Mouse (Mus musculus) brown adipose tissue, adult 24 weeks (tissue): Measurements from ENCODE around the gene Spats2. TPM values are rescaled to one million over a fixed set of nuclear protein-coding genes. Genes with fewer than 3 reads are reported as not detected.
A peak's percentile ranks its signal among the peaks of the same experiment; 100 is the strongest.

Experiments used
- H3K27ac ChIP-seq: fragments of 200-500 bp; replicated peaks from 2 replicates; pipeline ENCODE4 v1.5.1; 2012; ENCODE audit warnings: low read depth, mild to moderate bottlenecking, low read length
- H3K4me1 ChIP-seq: fragments of 200-500 bp; 2 replicates; pipeline ENCODE4 v1.6.1; 2012; ENCODE audit warnings: low read length, mixed read lengths; ENCODE audit not compliant: control insufficient read depth, insufficient read depth, insufficient read length
- H3K4me3 ChIP-seq: fragments of 200-500 bp; 2 replicates; pipeline ENCODE4 v1.5.1; 2012; ENCODE audit warnings: low read depth, mild to moderate bottlenecking, low read length, moderate library complexity; ENCODE audit not compliant: insufficient read depth
- polyA plus RNA-seq: library from polyadenylated mRNA; stranded (reverse); fragments of >200 nt; gene quantifications from 2 replicates; pipeline ENCODE4 v1.2.4, GENCODE M21; 2012; ENCODE audit not compliant: missing spikeins, insufficient read depth, insufficient read length

The Spats2 gene
- polyA plus RNA-seq, 1 experiment, result 10.9 TPM

DNA sequence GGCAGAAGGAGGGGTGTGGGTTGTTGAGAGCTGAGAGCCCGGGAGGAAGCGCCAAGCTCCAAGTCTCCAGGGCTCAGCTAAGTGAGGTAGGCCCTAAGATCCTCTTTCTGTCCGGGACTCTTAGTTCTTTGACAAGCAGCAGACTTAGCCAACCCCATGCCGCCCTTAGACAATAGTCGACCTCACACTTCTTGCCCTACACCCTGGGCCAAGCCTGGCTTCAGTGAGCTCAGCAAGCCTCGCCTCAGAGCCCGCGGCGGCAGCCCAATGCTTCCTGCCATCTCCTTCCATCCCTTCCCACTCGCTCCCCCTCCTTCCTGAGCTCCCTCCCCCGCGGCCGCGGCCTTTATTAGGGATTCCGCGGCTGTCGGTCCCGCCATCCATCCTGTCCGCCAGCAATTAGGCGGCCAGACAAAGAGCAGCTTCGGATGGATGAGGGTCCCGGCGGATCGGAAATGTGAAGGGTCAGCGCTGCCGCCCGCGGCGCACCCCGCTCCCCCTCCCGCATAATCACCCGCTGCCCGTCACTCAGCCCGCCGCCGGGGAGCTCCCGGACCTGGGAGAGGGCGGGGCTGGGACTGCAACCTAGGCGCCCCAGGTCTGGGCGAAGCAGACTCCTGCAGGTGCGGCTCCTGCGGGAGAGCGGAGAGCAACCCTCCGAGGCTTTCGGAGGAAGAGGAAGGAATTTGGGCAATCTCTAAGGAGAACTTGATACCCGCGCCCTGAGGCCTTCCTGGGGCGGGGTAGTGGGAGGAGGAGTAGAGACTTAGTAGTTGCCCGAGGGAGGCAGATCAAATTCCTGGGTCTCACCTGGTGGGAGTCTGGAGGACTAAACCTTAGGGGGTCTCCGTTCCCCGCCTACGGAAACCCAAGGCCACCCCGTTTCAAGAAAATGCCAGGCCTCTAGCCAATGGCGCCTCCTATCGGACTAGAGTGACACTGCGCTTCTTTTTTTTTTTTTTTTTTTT, 32.1 kb upstream of the Spats2 start:
- Histone ChIP-seq H3K4me1 (peaks cover 6% of the 10 kb centered on the region), H3K27ac (no peak overlapping the region), H3K4me3 (peak overlapping the region; percentile 52)

DNA sequence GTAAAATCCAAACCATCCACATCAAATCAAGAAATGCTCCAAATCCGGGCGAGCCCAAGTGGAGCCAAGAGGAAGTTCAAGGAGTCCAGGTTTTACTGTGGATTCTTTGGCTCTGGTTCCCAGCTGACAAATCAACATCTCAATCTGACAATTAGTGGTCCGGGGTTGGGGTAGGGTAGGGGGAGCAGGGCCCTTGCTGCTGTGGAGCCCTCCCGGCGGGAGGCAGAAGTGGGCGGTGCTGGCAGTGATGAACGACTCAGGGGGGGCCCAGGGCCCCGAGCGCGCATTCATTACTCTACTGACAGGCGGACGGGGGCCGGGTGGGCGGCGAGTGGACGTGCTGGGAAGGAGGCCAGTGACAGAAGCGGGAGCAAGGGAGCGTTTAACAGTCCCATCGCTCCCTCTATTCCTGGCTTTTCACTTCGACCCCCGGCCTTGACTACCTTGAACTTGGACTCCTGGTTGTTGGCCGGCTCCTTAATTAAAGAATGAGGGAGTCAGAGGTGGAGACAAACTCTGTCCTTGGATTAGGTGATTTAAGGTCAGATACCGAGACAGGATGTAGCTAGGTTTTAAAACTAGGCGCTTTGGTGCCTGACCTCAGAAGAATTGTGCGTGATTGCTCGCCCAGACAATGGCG, 31.0 kb upstream of the Spats2 start:
- H3K27ac ChIP-seq, result no peak overlapping the region
- no peak overlapping the region for H3K4me3 ChIP-seq
- H3K4me1 ChIP-seq, result peaks cover 6% of the 10 kb centered on the region

DNA sequence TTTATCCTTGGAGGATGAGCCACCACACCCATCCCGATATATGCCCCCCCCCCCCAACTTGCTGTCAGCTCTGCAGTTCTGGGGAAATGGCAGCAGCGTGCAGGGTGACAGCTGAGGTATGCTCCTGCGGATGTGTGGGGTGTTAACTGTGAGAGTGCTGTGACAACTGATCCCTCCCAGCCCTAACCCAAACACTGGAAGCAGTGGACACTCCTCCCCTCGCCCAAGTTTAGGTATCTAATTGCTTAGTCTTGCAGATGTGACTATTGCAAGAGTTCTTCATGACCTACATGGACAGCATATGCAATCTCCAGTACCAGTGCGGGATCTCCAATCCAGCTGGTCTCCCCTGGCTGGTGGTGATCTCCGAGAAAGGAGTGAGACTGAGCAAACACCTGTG, 30.4 kb upstream of the Spats2 start:
- Histone ChIP-seq H3K4me3 (no peak overlapping the region), H3K27ac (no peak overlapping the region), H3K4me1 (peaks cover 6% of the 10 kb centered on the region)

DNA sequence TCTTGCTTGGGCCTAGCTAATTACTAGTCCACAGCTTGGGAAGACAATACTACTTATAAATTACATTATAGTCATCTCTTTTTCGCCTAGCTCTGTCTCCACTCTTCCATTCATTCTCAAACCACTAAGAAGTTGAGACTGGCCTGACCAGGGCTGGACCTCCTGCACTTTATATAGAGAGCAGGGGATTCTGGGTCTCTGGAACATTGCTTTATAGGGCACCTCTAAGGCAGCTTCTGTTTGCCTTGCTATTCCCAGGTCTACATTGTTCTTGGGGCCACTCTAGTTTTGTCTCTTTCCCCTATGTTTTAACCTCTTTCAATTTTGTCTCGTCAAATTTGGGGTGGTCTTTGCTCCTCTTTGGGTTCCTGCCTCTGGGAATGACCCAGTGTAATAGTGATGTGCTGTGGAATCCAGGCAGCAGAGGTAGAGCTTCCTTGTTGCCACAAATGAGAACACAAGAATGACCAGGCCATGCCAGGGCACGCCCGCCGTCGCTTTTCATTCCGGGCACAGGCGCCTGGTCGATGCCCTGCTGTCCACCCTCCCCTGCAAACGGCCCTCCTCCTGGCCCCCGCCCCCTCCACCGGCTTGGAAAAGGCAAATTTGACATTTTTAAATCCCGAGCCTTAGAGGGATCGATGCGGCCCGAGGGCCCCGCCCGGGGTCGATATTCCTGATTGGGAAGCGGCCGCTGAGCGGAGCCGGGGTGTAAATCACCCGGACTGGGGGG, 29.5 kb upstream of the Spats2 start:
- no peak overlapping the region for H3K4me3 ChIP-seq
- no peak overlapping the region for H3K27ac ChIP-seq
- H3K4me1 ChIP-seq, result peaks cover 6% of the 10 kb centered on the region

DNA sequence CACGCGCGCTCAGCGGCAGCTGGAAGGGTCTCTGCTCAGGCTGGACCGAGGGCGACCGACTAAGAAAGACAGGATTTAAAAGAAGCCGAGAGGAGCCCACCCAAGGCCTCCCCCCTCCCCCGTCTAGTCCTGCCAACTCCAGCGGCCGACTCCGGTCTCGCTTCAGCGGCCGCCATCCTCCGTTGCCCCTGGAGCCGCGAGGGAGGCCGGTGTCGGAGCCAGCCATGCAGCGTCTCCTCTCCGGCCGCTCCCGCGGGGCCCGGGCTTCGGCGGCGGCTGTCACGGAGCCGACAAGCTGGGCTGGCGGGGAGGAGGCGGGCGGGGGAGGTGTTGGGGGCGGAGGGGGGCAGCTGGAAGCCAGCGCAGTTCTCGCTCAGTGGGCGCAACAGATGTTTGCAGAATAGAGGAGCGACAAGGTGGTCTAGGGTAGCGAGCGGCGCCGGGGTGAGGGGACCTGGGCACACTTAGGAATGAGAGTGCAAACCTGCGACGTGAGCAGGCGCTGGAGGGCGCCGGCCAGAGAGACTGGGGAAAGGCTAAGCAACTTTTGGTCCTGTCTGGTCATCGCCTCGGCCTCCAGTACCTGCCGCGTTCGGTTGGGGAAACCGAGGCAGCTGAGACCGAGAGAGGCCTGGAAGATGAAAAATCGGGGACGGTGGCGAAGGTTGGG, 28.8 kb upstream of the Spats2 start:
- peak overlapping the region; percentile 39 for H3K4me3 ChIP-seq
- no peak overlapping the region for H3K27ac ChIP-seq
- peaks cover 6% of the 10 kb centered on the region for H3K4me1 ChIP-seq

- H3K27ac ChIP-seq, result no peak overlapping the region
- H3K4me1 ChIP-seq, result peaks cover 6% of the 10 kb centered on the region
- peak overlapping the region; percentile 49 for H3K4me3 ChIP-seq
Measured at GRCm38 (mm10) chr15:99097840-99098492, 27.8 kb upstream of the Spats2 start.

GRCm38 (mm10) chr15:99098493-99098861, 27.2 kb upstream of the Spats2 start:
- Histone ChIP-seq H3K27ac (no peak overlapping the region), H3K4me3 (peak overlapping the region; percentile 49; the same call in 1 of the 2 replicates), H3K4me1 (peaks cover 6% of the 10 kb centered on the region)

- Histone ChIP-seq H3K4me3 (peak overlapping the region; percentile 21), H3K27ac (no peak overlapping the region), H3K4me1 (peaks cover 6% of the 10 kb centered on the region)
Measured at GRCm38 (mm10) chr15:99099139-99099556, 26.6 kb upstream of the Spats2 start.

- H3K4me1 ChIP-seq, result peaks cover 6% of the 10 kb centered on the region
- H3K4me3 ChIP-seq, result no peak overlapping the region
- H3K27ac ChIP-seq, result no peak overlapping the region
Measured at GRCm38 (mm10) chr15:99099984-99100383, 25.7 kb upstream of the Spats2 start.

- no peak overlapping the region for H3K27ac ChIP-seq
Measured at GRCm38 (mm10) chr15:99105238-99105637, 20.5 kb upstream of the Spats2 start.

GRCm38 (mm10) chr15:99107866-99108265, 17.9 kb upstream of the Spats2 start:
- Histone ChIP-seq H3K4me1 (no peaks in the 10 kb centered on the region), H3K27ac (no peak overlapping the region), H3K4me3 (no peak overlapping the region)

More at GRCm38 (mm10) chr15:99105238-99105637, 20.5 kb upstream of the Spats2 start:
- no peaks in the 10 kb centered on the region for H3K4me1 ChIP-seq
- no peak overlapping the region for H3K4me3 ChIP-seq

- H3K4me1 ChIP-seq, result no peaks in the 10 kb centered on the region
Measured at GRCm38 (mm10) chr15:99111139-99111538, 14.6 kb upstream of the Spats2 start.

GRCm38 (mm10) chr15:99111809-99112208, 13.9 kb upstream of the Spats2 start:
- no peak overlapping the region for H3K4me3 ChIP-seq
- no peaks in the 10 kb centered on the region for H3K4me1 ChIP-seq
- no peak overlapping the region for H3K27ac ChIP-seq

More at GRCm38 (mm10) chr15:99111139-99111538, 14.6 kb upstream of the Spats2 start:
- no peak overlapping the region for H3K4me3 ChIP-seq
- no peak overlapping the region for H3K27ac ChIP-seq

GRCm38 (mm10) chr15:99112843-99113395, 12.8 kb upstream of the Spats2 start:
- Histone ChIP-seq H3K27ac (no peak overlapping the region), H3K4me1 (no peaks in the 10 kb centered on the region), H3K4me3 (peak overlapping the region; percentile 36; the same call in 1 of the 2 replicates)
